Mouse (Mus musculus) kidney, postnatal 25 days (tissue): ENCODE data around the gene Foxc2.

ENCODE experiments used
- DNase-seq, 2 experiments: peaks; one replicate each; pipeline ENCODE4 v3.0.0; 2021; ENCODE audit warnings: mixed read lengths in 2 of 2

The Foxc2 gene

GRCm38 (mm10) chr8:121086004-121086900 is 29.7 kb upstream of the Foxc2 start:
- no peak for DNase-seq

DNA sequence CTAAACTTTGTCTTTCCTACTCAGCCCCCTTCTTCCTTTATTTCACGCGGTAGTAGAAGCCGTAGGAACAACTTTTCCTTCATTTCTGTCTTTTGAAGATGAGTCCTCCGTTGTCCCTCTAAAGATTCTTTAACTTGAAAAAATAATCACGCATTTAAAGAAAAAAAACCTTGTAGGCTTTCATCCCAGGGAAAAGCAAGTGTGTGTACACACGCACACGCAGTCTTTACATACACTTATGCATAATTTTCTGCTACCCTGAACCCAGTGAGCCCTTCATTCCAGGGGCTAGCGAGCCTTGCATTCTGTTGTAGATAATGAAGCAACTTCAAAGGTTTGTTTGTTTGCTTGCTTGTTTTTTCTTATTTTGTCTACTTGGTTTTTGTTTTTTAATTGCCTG is 27.7 kb upstream of the Foxc2 start:
- DNase-seq, result no peak

DNA sequence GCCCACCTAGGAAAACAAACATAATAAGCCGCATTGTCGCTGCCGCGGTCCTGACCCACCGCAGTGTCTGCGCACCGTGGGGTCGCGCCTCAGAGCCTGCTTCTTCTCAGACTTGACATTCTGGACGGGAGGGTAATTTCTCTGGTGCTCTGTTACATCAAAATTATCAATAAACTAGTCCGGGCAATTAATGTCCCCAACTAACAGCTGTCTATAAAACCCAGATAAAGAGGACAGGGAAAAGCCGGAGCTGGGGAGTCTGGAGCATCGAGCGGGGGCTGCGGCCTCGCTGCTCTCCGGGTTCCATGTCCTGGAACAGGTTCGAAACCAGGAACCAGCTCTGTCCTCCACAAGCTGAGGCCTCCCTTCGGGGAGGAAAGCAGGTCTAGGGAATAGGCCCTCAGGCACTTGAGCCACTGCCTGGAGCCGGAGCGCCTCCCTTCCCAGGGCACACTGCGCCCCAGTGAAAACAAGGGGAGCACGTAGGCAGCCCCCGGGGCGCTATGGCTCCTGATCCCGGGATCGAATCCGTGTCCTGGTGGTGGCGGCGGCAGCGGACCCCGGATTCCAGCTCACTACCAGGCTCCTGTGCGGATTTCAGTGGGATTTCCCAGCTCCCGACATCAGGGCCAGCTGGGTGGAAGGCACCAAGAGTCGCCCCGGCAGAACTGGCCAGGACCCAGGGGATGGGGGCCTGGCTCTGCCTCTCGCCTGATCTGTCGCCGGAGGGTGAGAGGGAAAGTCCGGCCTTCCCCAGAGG is 26.9 kb upstream of the Foxc2 start:
- DNase-seq, result no peak

DNA sequence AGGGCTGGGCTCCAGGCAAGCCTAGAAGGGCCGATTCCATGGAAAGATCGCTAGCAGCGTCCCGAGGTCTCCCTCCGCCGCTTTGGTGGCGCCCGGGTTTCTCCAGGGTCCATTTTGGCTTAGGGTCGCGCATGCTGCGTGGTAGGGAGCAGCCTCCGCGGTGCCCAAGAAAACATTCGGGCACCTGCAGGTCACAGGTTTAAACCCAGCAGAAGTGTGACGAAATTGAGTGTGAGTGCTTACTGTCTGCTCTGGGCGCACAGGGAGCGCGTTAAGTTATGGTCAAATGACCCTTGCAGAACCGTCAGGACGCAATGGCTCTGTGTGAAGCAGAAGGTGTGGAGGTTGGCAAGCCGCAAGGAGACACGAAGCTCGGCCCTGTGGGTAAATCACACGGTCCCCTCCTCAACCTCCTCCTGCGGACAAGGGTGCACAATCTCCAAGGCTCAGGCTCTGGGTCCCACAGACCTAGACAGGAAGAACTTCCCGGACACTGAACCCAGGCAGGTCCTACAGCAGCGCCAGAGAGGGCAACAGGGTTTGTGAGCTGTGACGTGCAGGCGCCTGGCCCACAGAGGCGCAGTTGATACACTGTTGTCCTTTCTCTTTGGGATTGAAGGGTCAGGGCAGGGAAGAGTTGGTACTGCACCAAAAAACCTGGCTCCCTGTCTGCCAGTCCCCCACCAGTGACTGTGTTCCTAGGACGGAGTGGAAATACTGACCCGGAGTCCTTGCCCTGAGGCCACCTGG is 26.2 kb upstream of the Foxc2 start:
- DNase-seq, result no peak

DNA sequence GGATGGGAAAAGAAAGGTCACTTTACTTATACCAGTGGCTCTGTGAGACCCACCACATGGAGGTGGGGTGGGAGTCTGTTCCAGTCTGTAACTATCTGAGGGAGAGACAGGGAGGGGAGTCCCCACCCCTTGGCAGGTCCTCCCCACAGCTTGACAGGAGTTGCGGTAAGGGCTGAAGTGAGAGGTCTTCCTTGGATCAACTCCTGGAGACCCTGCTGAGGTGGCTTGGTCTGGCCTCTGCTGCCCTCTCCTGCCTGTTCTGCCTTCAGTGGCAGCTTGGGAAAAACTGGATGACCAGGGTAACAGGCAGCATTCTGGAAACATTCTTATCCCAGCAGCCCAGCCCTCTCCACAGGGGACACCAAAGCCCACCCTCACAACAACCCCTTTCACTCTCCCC is 25.3 kb upstream of the Foxc2 start:
- DNase-seq, result no peak

GRCm38 (mm10) chr8:121092141-121092540 is 23.8 kb upstream of the Foxc2 start:
- DNase-seq, result no peak

DNA sequence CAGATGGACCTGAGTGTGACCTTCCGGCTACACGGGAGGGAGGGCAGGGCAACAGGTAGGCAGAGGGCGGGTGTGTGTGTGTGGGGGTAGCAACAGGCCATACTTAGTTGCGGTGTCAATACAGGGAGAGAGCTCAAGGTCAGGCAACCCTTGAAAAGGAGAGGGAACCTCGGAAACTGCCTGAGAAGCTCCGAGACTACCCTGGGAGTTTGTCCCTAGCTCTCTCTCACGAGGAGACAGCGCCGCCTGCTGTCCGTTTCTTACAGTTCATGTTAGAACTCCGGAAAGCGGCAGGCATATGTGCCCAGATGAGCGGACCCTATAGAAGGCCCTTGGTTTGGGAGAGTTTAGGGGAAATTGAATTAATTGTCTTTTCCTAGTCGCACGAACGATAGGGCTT is 23.3 kb upstream of the Foxc2 start:
- DNase-seq, result peak; percentile 78 to 91

- no peak for DNase-seq
These were observed 22.5 kb upstream of the Foxc2 start for GRCm38 (mm10) chr8:121093496-121093895.

DNA sequence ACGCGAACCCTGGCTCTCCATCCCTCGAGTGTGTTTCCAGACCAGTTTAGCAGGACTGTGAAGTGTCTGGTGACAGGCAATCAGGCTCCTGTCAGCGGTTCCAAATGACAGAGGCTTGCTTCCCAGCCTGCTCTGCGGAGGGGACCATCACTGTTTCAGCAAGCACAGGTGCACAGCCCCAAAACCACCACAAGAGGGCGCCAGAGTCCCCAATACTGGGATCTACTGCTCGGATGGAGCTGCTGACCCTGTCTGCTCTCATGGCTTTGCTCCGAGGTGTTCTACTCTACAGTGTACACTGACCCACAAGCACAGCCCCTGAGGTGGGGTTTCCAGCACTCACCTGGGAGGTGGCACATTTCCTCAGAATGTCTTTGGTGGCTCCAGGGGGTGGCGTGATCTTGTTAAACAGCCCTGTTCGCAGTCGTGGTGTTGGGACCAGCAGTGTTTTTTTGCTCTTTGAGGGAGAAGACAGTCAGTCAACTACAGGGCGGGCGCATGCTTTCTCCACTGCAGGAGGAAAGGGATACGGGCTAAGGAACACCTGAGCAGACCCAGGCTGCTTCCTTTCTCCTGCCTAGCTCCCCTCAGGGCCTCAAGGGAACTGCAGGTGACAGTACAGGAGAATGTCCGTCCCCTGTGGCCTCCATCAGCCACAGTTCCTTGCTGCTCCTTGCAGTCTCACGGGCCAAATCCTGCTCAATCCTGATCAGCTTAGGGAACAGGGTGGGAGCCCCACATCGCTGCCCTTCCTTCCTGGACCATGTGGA is 11.7 kb upstream of the Foxc2 start:
- DNase-seq, result peak; percentile 70 to 80

DNA sequence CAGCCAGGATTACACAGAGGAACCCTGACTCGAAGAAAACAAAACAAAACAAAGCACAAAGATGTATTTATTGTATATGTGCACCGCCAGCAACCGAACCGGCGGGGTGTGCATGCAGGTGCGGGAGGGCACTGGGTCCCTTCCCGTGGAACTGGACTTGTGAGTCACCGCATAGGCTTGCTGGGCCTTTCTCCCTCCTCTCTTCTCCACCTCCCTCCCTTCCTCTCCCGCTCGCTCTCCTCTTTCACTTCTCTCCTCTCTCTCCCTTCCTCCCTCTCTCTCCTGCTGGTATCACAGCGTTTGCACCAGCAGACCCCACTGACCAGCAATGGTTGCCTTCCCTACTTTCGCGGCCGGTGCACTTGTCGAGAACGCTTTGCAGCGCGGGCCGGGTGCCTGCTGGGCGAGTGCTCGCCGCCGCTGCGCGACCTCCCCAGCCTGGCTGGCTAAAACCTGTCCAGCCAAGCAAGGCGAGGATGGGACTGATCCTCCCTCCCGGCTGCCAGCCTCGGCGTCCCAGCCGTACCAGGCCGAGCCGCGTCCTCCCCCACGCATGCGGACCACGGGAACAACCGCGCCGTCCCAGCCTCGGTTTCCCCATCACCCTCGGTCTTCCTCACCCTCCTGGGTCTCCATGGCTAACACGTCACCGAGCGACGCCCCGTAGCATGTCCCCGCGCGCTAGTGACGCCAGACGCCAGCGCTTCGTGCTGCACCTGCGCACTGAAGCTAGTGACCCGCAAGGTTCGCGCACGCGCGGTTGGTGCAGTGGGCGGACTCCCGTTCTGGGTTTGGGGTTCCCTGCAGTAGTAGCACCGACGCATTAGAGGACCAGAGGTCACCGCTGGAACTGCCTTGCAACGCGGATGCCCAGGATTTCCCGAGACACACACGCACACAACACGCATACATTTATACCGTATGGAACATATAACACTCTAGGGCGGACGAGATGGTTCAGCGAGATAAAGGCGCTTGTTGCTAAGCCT is 8.0 kb upstream of the Foxc2 start, which contains the start of gene Mthfsd:
TSS of gene Mthfsd (minus strand) at position 725 of the 989 bp plus-strand sequence.
- DNase-seq, result peak; percentile 99

GRCm38 (mm10) chr8:121108657-121109056 is 7.3 kb upstream of the Foxc2 start:
- DNase-seq, result no peak

DNA sequence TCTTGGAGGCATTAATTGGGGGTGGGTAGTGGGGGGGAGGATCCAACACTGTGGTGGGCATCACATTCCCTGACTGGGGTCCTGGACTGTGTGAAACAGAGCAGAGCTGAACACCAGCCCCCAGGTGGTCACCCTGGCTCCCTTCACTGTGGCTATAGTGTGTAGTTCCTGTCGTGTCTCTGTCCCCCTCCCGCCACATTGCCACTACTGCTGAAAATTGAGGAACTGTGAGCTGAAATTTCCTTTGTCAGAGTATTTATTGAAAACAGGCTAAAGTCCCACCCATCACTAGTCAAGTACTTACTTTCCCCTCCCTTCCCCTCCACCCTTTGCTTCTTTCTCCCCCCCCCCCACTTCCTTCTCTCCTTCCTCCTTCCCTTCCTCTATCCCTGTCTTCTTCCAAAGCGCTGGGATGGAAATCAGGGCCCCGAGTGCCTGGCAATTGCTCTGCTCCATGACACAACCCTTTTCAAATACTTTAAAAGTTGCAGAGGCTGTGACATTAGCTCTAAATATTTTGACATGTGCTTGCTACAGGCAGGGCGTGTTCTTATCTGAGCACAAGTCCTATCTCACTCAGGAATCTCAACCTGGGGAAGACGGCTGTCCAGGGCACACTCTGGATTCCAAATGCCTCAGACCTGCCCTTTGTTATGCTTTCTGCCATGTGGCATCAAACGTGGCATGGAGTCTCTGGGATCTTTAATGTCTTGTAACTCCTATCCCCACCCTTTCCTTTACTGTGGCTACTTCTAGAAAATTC is 4.6 kb upstream of the Foxc2 start:
- no peak for DNase-seq

GRCm38 (mm10) chr8:121113261-121113660 is 2.7 kb upstream of the Foxc2 start:
- DNase-seq, result peak; percentile 92 to 96

- DNase-seq, result no peak
These were observed 835 bp upstream of the Foxc2 start for GRCm38 (mm10) chr8:121115136-121115535.

DNA sequence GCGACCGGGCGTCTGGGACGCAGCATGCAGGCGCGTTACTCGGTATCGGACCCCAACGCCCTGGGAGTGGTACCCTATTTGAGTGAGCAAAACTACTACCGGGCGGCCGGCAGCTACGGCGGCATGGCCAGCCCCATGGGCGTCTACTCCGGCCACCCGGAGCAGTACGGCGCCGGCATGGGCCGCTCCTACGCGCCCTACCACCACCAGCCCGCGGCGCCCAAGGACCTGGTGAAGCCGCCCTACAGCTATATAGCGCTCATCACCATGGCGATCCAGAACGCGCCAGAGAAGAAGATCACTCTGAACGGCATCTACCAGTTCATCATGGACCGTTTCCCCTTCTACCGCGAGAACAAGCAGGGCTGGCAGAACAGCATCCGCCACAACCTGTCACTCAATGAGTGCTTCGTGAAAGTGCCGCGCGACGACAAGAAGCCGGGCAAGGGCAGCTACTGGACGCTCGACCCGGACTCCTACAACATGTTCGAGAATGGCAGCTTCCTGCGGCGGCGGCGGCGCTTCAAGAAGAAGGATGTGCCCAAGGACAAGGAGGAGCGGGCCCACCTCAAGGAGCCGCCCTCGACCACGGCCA is 717 bp downstream of the Foxc2 start:
- no peak for DNase-seq

DNA sequence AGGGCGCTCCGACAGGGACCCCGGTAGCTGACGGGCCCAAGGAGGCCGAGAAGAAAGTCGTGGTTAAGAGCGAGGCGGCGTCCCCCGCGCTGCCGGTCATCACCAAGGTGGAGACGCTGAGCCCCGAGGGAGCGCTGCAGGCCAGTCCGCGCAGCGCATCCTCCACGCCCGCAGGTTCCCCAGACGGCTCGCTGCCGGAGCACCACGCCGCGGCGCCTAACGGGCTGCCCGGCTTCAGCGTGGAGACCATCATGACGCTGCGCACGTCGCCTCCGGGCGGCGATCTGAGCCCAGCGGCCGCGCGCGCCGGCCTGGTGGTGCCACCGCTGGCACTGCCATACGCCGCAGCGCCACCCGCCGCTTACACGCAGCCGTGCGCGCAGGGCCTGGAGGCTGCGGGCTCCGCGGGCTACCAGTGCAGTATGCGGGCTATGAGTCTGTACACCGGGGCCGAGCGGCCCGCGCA is 1.2 kb downstream of the Foxc2 start:
- DNase-seq, result no peak

DNA sequence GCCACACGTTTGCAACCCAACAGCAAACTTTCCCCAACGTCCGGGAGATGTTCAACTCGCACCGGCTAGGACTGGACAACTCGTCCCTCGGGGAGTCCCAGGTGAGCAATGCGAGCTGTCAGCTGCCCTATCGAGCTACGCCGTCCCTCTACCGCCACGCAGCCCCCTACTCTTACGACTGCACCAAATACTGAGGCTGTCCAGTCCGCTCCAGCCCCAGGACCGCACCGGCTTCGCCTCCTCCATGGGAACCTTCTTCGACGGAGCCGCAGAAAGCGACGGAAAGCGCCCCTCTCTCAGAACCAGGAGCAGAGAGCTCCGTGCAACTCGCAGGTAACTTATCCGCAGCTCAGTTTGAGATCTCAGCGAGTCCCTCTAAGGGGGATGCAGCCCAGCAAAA is 1.9 kb downstream of the Foxc2 start:
- DNase-seq, result no peak

- no peak for DNase-seq
These were observed 2.9 kb downstream of the Foxc2 start for GRCm38 (mm10) chr8:121118634-121119420.
